In genomic region chr2:178536574-178536973, GRCm38 (mm10) we compare ENCODE assay signal across 18 mouse cellular contexts.
DNase-seq lines count a peak whose midpoint lies in the region; ATAC-seq lines count a peak whose summit lies in the region.
"Had no signal": no experiment of that assay in that cellular context is flagged by ENCODE, and none has a peak within 500 bp of the region (broad histone marks: within the 10 kb centered on the region; RNA-seq: fewer than 3 reads in every experiment).

No protein-coding gene starts in this region.

- no peak overlapping the region for H3K27ac ChIP-seq in hindbrain, embryonic 16.5 days (ENCODE audit: low read depth, low read length)
- H3K27ac ChIP-seq in hindbrain, embryonic 14.5 days = no peak overlapping the region
- H3K27ac ChIP-seq: embryonic facial prominence, embryonic 10.5 days; embryonic facial prominence, embryonic 12.5 days; forebrain, embryonic 13.5 days; forebrain, embryonic 15.5 days had no signal

- 0 out of 2 replicates have a peak, but pooled peaks have one; percentile 24 for ATAC-seq in hindbrain, embryonic 16.5 days
- no peak for ATAC-seq in hindbrain, embryonic 14.5 days (ENCODE audit: low FRiP score)
- ATAC-seq: forebrain, embryonic 13.5 days; forebrain, embryonic 15.5 days had no signal

- no peaks in the 10 kb centered on the region for H3K4me1 ChIP-seq in hindbrain, embryonic 16.5 days (ENCODE audit: control insufficient read depth, insufficient read depth, low read depth, low read length)
- H3K4me1 ChIP-seq in hindbrain, embryonic 14.5 days (replicated peaks; ENCODE audit: control insufficient read depth, insufficient read depth, low read length) = no peaks in the 10 kb centered on the region
- H3K4me1 ChIP-seq: embryonic facial prominence, embryonic 12.5 days; forebrain, embryonic 13.5 days had no signal

- no peaks in the 10 kb centered on the region for H3K9me3 ChIP-seq in hindbrain, embryonic 16.5 days (ENCODE audit: control insufficient read depth, low read length)
- H3K9me3 ChIP-seq in hindbrain, embryonic 14.5 days (ENCODE audit: control insufficient read depth, low read length) = no peaks in the 10 kb centered on the region
- H3K9me3 ChIP-seq: embryonic facial prominence, embryonic 10.5 days; embryonic facial prominence, embryonic 12.5 days; forebrain, embryonic 13.5 days; forebrain, embryonic 15.5 days had no signal

- no peaks in the 10 kb centered on the region for H3K27me3 ChIP-seq in hindbrain, embryonic 16.5 days (replicated peaks; ENCODE audit: control insufficient read depth, insufficient read depth, low read length)
- H3K27me3 ChIP-seq in hindbrain, embryonic 14.5 days (ENCODE audit: control insufficient read depth, insufficient read depth, low read length) = 0 out of 2 replicates have a peak, but pooled peaks cover 3% of the 10 kb centered on the region
- H3K27me3 ChIP-seq: embryonic facial prominence, embryonic 12.5 days; forebrain, embryonic 13.5 days; forebrain, embryonic 15.5 days had no signal

- DNase-seq in cerebellum, postnatal 14 days = peak; percentile 28 to 42
- DNase-seq in cerebellum, adult 8-10 months = no peak
- DNase-seq in hindbrain, embryonic 14.5 days (ENCODE audit: low spot score) = no peak
- DNase-seq in left cerebral cortex, postnatal 4 days = peak; percentile 62
- no peak for DNase-seq in left cerebral cortex, postnatal 25 days (ENCODE audit: low spot score in 2 of 2)
- no peak for DNase-seq in layer of hippocampus, postnatal 14 days (ENCODE audit: low spot score in 2 of 2)
- DNase-seq: adrenal gland, adult 2 months; adrenal gland, postnatal 10 days; adrenal gland, postnatal 25 days; cerebellum, adult 11 months; cerebellum, adult 18-20 months; cerebellum, adult 9-10 months; forebrain, postnatal 0 days had no signal

- intact Hi-C loops in left cerebral cortex, postnatal 4 days (cut with DNase I) = no loop called here
- intact Hi-C loops in left cerebral cortex, postnatal 25 days (cut with DNase I) = no loop called here

- no peak overlapping the region for H3K4me2 ChIP-seq in hindbrain, embryonic 16.5 days (ENCODE audit: low read length)
- no peak overlapping the region for H3K4me2 ChIP-seq in hindbrain, embryonic 14.5 days (replicated peaks)
- H3K4me2 ChIP-seq: embryonic facial prominence, embryonic 12.5 days; forebrain, embryonic 13.5 days; forebrain, embryonic 15.5 days had no signal

- H3K9ac ChIP-seq in hindbrain, embryonic 16.5 days (ENCODE audit: low read depth, low read length) = no peak overlapping the region
- no peak overlapping the region for H3K9ac ChIP-seq in hindbrain, embryonic 14.5 days
- H3K9ac ChIP-seq: embryonic facial prominence, embryonic 12.5 days; forebrain, embryonic 13.5 days; forebrain, embryonic 15.5 days; forebrain, postnatal 0 days had no signal

- 74% methylated on average over 4 of the region's 4 CpGs for WGBS in hindbrain, embryonic 16.5 days
- 91% methylated on average over 4 of the region's 4 CpGs for WGBS in hindbrain, embryonic 14.5 days

- no peaks in the 10 kb centered on the region for H3K36me3 ChIP-seq in hindbrain, embryonic 16.5 days (ENCODE audit: control insufficient read depth, insufficient read depth, low read length)
- H3K36me3 ChIP-seq in hindbrain, embryonic 14.5 days (replicated peaks; ENCODE audit: control insufficient read depth, insufficient read depth) = no peaks in the 10 kb centered on the region
- H3K36me3 ChIP-seq: embryonic facial prominence, embryonic 10.5 days; embryonic facial prominence, embryonic 12.5 days; forebrain, embryonic 15.5 days had no signal

- H3K4me3 ChIP-seq in hindbrain, embryonic 16.5 days (ENCODE audit: low read length) = no peak overlapping the region
- H3K4me3 ChIP-seq in hindbrain, embryonic 14.5 days (replicated peaks; ENCODE audit: low read length) = no peak overlapping the region
- H3K4me3 ChIP-seq: embryonic facial prominence, embryonic 10.5 days; embryonic facial prominence, embryonic 12.5 days; forebrain, embryonic 13.5 days; forebrain, embryonic 15.5 days had no signal

Comparison
In these comparisons a context has a peak if more than half of its experiments do, and no peak if none do; other contexts are left out.
1. DNase-seq: peak in cerebellum, postnatal 14 days (2 of 2) and left cerebral cortex, postnatal 4 days (single experiment); none in cerebellum, adult 8-10 months (single experiment), hindbrain, embryonic 14.5 days (single experiment), left cerebral cortex, postnatal 25 days (0 of 2) and layer of hippocampus, postnatal 14 days (0 of 2).